Comparison of ENCODE assay signal across 8 mouse cellular contexts in genomic region chr6:7843726-7844411, GRCm38 (mm10). TPM values are rescaled to one million over a fixed set of nuclear protein-coding genes. Genes with fewer than 3 reads are reported as not detected.
A peak's percentile ranks its signal among the peaks of the same experiment; 100 is the strongest.
DNase-seq lines count a peak whose midpoint lies in the region; ATAC-seq and TF ChIP-seq lines count a peak whose summit lies in the region.

No protein-coding gene starts in this region.

- peak overlapping the region; percentile 94 for H3K9ac ChIP-seq in heart, embryonic 11.5 days (ENCODE audit: low read depth, low read length)
- no peak overlapping the region; the same call in 1 of the 2 replicates for H3K9ac ChIP-seq in forebrain, embryonic 14.5 days (ENCODE audit: low read length)
- H3K9ac ChIP-seq in liver, embryonic 15.5 days, result peak overlapping the region; percentile 45; the same call in 1 of the 2 replicates

- no peaks in the 10 kb centered on the region for H3K9me3 ChIP-seq in heart, embryonic 11.5 days (replicated peaks; ENCODE audit: control insufficient read depth, low read length)
- H3K9me3 ChIP-seq in forebrain, embryonic 14.5 days (replicated peaks; ENCODE audit: control insufficient read depth, low read length), result no peaks in the 10 kb centered on the region
- H3K9me3 ChIP-seq in liver, embryonic 15.5 days (replicated peaks), result no peaks in the 10 kb centered on the region

- peak overlapping the region; percentile 87 for H3K4me3 ChIP-seq in heart, embryonic 11.5 days (ENCODE audit: low read depth, low read length)
- H3K4me3 ChIP-seq in forebrain, embryonic 14.5 days (ENCODE audit: low read depth, low read length), result peak overlapping the region; percentile 76
- H3K4me3 ChIP-seq in liver, embryonic 15.5 days (replicated peaks), result peak overlapping the region; percentile 92
- H3K4me3 ChIP-seq in spleen, adult 2 months (ENCODE audit: extremely low read depth, insufficient read depth, insufficient read length), result peak overlapping the region; percentile 38

- no peak for TF ChIP-seq POLR2A in spleen, adult 2 months (IDR thresholded peaks at IDR 0.05; ENCODE audit: low read depth, low read length)

- DNase-seq in heart, adult 18-20 months, result no peak
- peak; percentile 70 for DNase-seq in MEL-GATA-1-ER (ENCODE audit: extremely low read depth, low read depth)
- DNase-seq in forebrain, embryonic 14.5 days (ENCODE audit: low spot score), result no peak
- peak; percentile 41 to 57 for DNase-seq in spleen, adult 2 months (ENCODE audit: low read depth in 1 of 2, low spot score in 2 of 2)
- DNase-seq in right cerebral cortex, postnatal 4 days, result no peak
- no peak for DNase-seq in adrenal gland, adult 18-20 months (ENCODE audit: low spot score in 2 of 2)

- H3K27ac ChIP-seq in heart, embryonic 11.5 days (ENCODE audit: low read depth, low read length), result peak overlapping the region; percentile 54; the same call in 1 of the 2 replicates
- peak overlapping the region; percentile 91; the same call in 1 of the 2 replicates for H3K27ac ChIP-seq in forebrain, embryonic 14.5 days (ENCODE audit: low read depth, low read length)
- peak overlapping the region; percentile 95; the same call in 1 of the 2 replicates for H3K27ac ChIP-seq in liver, embryonic 15.5 days (replicated peaks)
- peak overlapping the region; percentile 70 for H3K27ac ChIP-seq in spleen, adult 2 months (ENCODE audit: insufficient read depth, low read length)

- H3K27me3 ChIP-seq in heart, embryonic 11.5 days (ENCODE audit: control insufficient read depth, insufficient read depth, low read length), result no peaks in the 10 kb centered on the region
- no peaks in the 10 kb centered on the region for H3K27me3 ChIP-seq in forebrain, embryonic 14.5 days (replicated peaks; ENCODE audit: control insufficient read depth, insufficient read depth, low read length)
- H3K27me3 ChIP-seq in liver, embryonic 15.5 days, result no peaks in the 10 kb centered on the region
- H3K27me3 ChIP-seq in spleen, adult 2 months (ENCODE audit: control insufficient read depth, insufficient read depth, low read length), result no peaks in the 10 kb centered on the region

- peak overlapping the region; percentile 68 for H3K4me2 ChIP-seq in heart, embryonic 11.5 days
- H3K4me2 ChIP-seq in forebrain, embryonic 14.5 days (ENCODE audit: low read length), result peak overlapping the region; percentile 75
- peak overlapping the region; percentile 73 for H3K4me2 ChIP-seq in liver, embryonic 15.5 days

- no peak for ATAC-seq in heart, embryonic 11.5 days (replicated peaks; ENCODE audit: insufficient number of reproducible peaks, low FRiP score, low TSS enrichment)
- peak; percentile 0; the same call in 1 of the 2 replicates for ATAC-seq in forebrain, embryonic 14.5 days
- ATAC-seq in liver, embryonic 15.5 days (ENCODE audit: insufficient read depth), result no peak

- 61% methylated on average over 10 of the region's 10 CpGs for WGBS in heart, embryonic 11.5 days (ENCODE audit: insufficient replicate concordance)
- 66% methylated on average over 10 of the region's 10 CpGs for WGBS in forebrain, embryonic 14.5 days
- WGBS in liver, embryonic 15.5 days (ENCODE audit: insufficient replicate concordance), result 50% methylated on average over 10 of the region's 10 CpGs
- WGBS in spleen, adult 2 months, result 41% methylated on average over 10 of the region's 10 CpGs

- no peaks in the 10 kb centered on the region for H3K36me3 ChIP-seq in heart, embryonic 11.5 days (ENCODE audit: control insufficient read depth, insufficient read depth, low read length)
- no peaks in the 10 kb centered on the region for H3K36me3 ChIP-seq in forebrain, embryonic 14.5 days (ENCODE audit: control insufficient read depth, insufficient read depth, low read length)
- H3K36me3 ChIP-seq in liver, embryonic 15.5 days (replicated peaks), result no peaks in the 10 kb centered on the region
- no peaks in the 10 kb centered on the region for H3K36me3 ChIP-seq in spleen, adult 2 months (ENCODE audit: control insufficient read depth, insufficient read depth, low read length)

- H3K4me1 ChIP-seq in heart, embryonic 11.5 days (ENCODE audit: control insufficient read depth, insufficient read depth, low read length), result peaks cover 11% of the 10 kb centered on the region
- H3K4me1 ChIP-seq in forebrain, embryonic 14.5 days (ENCODE audit: control insufficient read depth, insufficient read depth, low read length), result peaks cover 6% of the 10 kb centered on the region; the same call in 1 of the 2 replicates
- H3K4me1 ChIP-seq in liver, embryonic 15.5 days (replicated peaks), result peaks cover 28% of the 10 kb centered on the region
- peaks cover 18% of the 10 kb centered on the region for H3K4me1 ChIP-seq in spleen, adult 2 months (ENCODE audit: control insufficient read depth, insufficient read depth, insufficient read length)

- no peak for TF ChIP-seq CTCF in spleen, adult 2 months (IDR thresholded peaks at IDR 0.05; ENCODE audit: extremely low read depth, insufficient read depth, insufficient read length, insufficient replicate concordance)

RNA-seq across cellular contexts. Expression of gene C1galt1, which starts 0.8 kb away (rescaled TPM):
- polyA plus RNA-seq in heart, embryonic 11.5 days (2014; fragmentation: Nextera tagmentation; extraction: Ambion mirVana), result 4.5 and 5.1 TPM in 2 replicates
- 10 to 100 TPM; 12.5 to 14.3 TPM for total RNA-seq in heart, adult 18-20 months (2021)
- polyA plus RNA-seq in forebrain, embryonic 14.5 days (2014; fragmentation: Nextera tagmentation; extraction: Ambion mirVana), result 2.5 and 2.8 TPM in 2 replicates
- polyA plus RNA-seq in liver, embryonic 15.5 days (2015; fragmentation: Nextera tagmentation; extraction: Ambion mirVana), result 3.5 and 4.1 TPM in 2 replicates
- polyA plus RNA-seq in spleen, adult 2 months (2012; rRNA removed), result 3.1 and 3.5 TPM in 2 replicates
- 10 to 100 TPM; 18.1 to 28.3 TPM for total RNA-seq in adrenal gland, adult 18-20 months (2021)

Comparison
In these comparisons a context has a peak if more than half of its experiments do, and no peak if none do; other contexts are left out.
1. H3K4me3 ChIP-seq: peak in every context shown above with its lines; median percentile 92 in liver, embryonic 15.5 days; 87 in heart, embryonic 11.5 days; 76 in forebrain, embryonic 14.5 days; 38 in spleen, adult 2 months.
2. DNase-seq: peak in MEL-GATA-1-ER (single experiment) and spleen, adult 2 months (2 of 2); none in heart, adult 18-20 months (0 of 2), forebrain, embryonic 14.5 days (single experiment), right cerebral cortex, postnatal 4 days (single experiment) and adrenal gland, adult 18-20 months (0 of 2).
3. Peak in every context shown above with its lines, with median percentiles within 50 percentile points of each other: H3K27ac ChIP-seq and H3K4me2 ChIP-seq.